Mouse (Mus musculus): ENCODE measurements at regions not wholly inside any gene's neighbourhood (a gene's known extent, or its start where the extent isn't known, plus 50 kb on each side); places are given as distances from the start of the nearest gene placed in this dataset.

DNA sequence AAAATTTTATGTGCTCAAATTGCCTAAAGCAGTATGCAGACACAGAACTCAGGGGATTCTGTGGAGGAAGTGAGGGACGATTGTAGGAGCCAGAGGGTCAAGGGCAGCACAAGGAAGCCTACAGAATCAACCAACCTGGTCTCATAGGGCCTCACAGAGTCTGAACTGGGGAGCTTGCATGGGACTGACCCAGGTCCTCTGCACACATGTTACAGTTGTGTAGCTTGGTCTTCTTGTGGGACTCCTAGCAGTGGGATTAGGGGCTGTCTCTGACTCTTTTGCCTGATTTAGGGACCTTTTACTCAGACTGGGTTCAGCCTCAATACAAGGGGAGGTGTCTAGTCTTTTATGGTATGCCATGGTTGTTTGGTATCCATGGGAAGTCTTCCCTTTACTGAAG lies 60.2 kb upstream of the Mtpn start:
- TF ChIP-seq CTCF (IDR thresholded peaks at IDR 0.05; ENCODE audit: control insufficient read depth, insufficient read depth, insufficient replicate concordance, low read depth, low read length) (no peak), POLR2A (IDR thresholded peaks at IDR 0.05; ENCODE audit: control insufficient read depth, low read depth, low read length) (no peak)

All from testis, adult 2 months (tissue).